Mouse (Mus musculus): Measurements from ENCODE around the gene Sephs2.

Sephs2 gene

GRCm38 (mm10) chr7:127231826-127232621 is 41.8 kb downstream of the Sephs2 start:
- DNase-seq, result no peak

GRCm38 (mm10) chr7:127231376-127231775 is 42.5 kb downstream of the Sephs2 start:
- DNase-seq, result no peak

- DNase-seq, result peak; percentile 88 to 93
These were observed 45.1 kb downstream of the Sephs2 start for GRCm38 (mm10) chr7:127228615-127229303.

GRCm38 (mm10) chr7:127225147-127225995 is 48.5 kb downstream of the Sephs2 start:
- no peak for DNase-seq

DNA sequence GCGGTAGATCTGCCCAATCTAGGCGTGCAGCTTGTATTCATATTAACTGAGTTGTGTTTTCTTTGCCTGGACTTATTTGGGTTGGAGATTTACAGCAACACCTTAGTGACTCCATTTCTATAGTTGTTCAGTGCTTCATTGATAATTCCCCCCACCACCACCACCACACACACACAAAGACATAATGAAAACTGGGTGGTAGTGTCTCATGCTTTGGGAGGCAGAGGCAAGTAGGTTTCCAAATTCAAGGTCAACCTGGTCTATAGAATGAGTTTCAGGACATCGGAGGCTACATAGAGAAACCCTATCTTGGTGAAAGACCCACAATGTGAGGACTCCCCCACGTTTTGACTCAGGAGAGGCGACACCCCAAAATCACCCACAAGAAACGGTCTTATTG is 49.2 kb downstream of the Sephs2 start:
- DNase-seq, result no peak

DNA sequence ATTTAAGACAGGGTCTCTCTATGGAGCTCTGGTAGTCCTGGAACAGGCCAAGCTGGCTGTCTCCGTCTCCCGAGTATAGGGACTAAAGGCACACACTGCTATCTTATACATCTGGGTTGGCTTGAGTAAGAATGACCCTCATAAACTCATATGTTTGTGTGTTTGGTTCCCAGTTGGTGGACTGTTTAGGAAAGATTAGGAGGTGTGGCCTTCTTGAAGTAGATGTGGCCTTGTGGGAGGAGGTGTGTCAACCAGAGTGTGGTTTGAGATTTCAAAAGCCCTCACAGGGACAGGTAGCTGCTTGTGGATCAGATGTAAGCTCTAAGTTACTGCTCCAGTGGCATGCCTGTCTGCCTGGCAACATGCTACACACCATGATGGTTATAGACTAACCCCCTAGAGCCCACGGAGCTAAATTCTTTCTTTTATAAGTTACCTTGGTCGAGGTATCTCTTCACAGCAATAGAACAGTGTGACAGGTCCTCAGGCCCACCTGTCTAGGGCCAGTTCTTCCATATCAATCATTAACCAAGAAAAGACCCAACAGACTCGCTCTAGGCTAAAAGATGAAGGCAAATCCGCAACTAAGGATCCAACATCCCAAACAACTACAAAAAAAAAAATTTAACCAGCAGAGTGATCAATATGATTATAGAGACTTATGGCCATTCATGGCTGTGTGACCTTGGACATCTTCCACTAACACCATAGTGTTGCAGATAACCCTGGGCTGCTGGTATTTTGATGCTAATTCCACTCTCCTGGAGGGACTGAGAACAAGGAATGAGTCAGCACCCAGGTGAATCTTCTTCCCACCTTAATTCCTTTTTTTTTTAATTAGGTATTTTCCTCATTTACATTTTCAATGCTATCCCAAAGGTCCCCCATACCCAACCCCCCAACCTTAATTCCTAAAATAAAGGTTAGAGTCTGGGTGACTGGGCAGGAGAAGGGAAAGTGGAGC is 50.1 kb downstream of the Sephs2 start:
- DNase-seq, result no peak

GRCm38 (mm10) chr7:127223106-127223505 is 50.7 kb downstream of the Sephs2 start:
- DNase-seq, result no peak

All from cerebellum, postnatal 25 days (tissue).